Comparison of ENCODE assay signal across 9 mouse cellular contexts in genomic region chr2:33559752-33560151, GRCm38 (mm10).
DNase-seq lines count a peak whose midpoint lies in the region; ATAC-seq and TF ChIP-seq lines count a peak whose summit lies in the region.
"Had no signal": no experiment of that assay in that cellular context is flagged by ENCODE, and none has a peak within 500 bp of the region (broad histone marks: within the 10 kb centered on the region; RNA-seq: fewer than 3 reads in every experiment).

No protein-coding gene starts in this region.

- peak; percentile 16; the same call in 1 of the 2 replicates for ATAC-seq in hindbrain, embryonic 11.5 days (ENCODE audit: low FRiP score)
- ATAC-seq in hindbrain, embryonic 14.5 days (ENCODE audit: low FRiP score): no peak
- no peak for ATAC-seq in kidney, postnatal 0 days (replicated peaks; ENCODE audit: low FRiP score, low read depth)

- H3K4me2 ChIP-seq in hindbrain, embryonic 11.5 days (replicated peaks; ENCODE audit: low read depth, low read length): no peak overlapping the region
- H3K4me2 ChIP-seq in hindbrain, embryonic 14.5 days (replicated peaks): no peak overlapping the region
- peak overlapping the region; percentile 14; the same call in 1 of the 2 replicates for H3K4me2 ChIP-seq in kidney, postnatal 0 days (ENCODE audit: low read length)

- H3K9ac ChIP-seq in hindbrain, embryonic 11.5 days (ENCODE audit: low read depth, low read length): no peak overlapping the region
- H3K9ac ChIP-seq in hindbrain, embryonic 14.5 days: no peak overlapping the region
- H3K9ac ChIP-seq in kidney, postnatal 0 days (ENCODE audit: low read depth, low read length): no peak overlapping the region

- H3K9me3 ChIP-seq in hindbrain, embryonic 11.5 days (ENCODE audit: control insufficient read depth, low read length): no peaks in the 10 kb centered on the region
- no peaks in the 10 kb centered on the region for H3K9me3 ChIP-seq in hindbrain, embryonic 14.5 days (ENCODE audit: control insufficient read depth, low read length)
- H3K9me3 ChIP-seq in kidney, postnatal 0 days (replicated peaks; ENCODE audit: low read length): no peaks in the 10 kb centered on the region

- H3K27ac ChIP-seq in hindbrain, embryonic 11.5 days (ENCODE audit: low read depth, low read length): no peak overlapping the region
- no peak overlapping the region for H3K27ac ChIP-seq in hindbrain, embryonic 14.5 days
- H3K27ac ChIP-seq in kidney, postnatal 0 days: no peak overlapping the region
- no peak overlapping the region for H3K27ac ChIP-seq in spleen, adult 2 months (ENCODE audit: insufficient read depth, low read length)

- TF ChIP-seq CTCF in kidney, postnatal 0 days (IDR thresholded peaks at IDR 0.05; ENCODE audit: low read depth): peak; percentile 76
- peak; percentile 48 for TF ChIP-seq CTCF in lung, adult 2 months (IDR thresholded peaks at IDR 0.05; ENCODE audit: insufficient read depth, low read length)
- peak; percentile 34; the same call in 1 of the 2 replicates for TF ChIP-seq CTCF in spleen, adult 2 months (IDR thresholded peaks at IDR 0.05; ENCODE audit: extremely low read depth, insufficient read depth, insufficient read length, insufficient replicate concordance)

- no peaks in the 10 kb centered on the region for H3K36me3 ChIP-seq in hindbrain, embryonic 11.5 days (ENCODE audit: control insufficient read depth, insufficient read depth, low read length)
- H3K36me3 ChIP-seq in hindbrain, embryonic 14.5 days (replicated peaks; ENCODE audit: control insufficient read depth, insufficient read depth): no peaks in the 10 kb centered on the region
- H3K36me3 ChIP-seq in kidney, postnatal 0 days (ENCODE audit: insufficient read depth, low read length): no peaks in the 10 kb centered on the region
- no peaks in the 10 kb centered on the region for H3K36me3 ChIP-seq in spleen, adult 2 months (ENCODE audit: control insufficient read depth, insufficient read depth, low read length)

- H3K4me1 ChIP-seq in hindbrain, embryonic 11.5 days (replicated peaks; ENCODE audit: control insufficient read depth, insufficient read depth, low read length): 0 out of 2 replicates have a peak, but pooled peaks cover 2% of the 10 kb centered on the region
- 0 out of 2 replicates have a peak, but pooled peaks cover 7% of the 10 kb centered on the region for H3K4me1 ChIP-seq in hindbrain, embryonic 14.5 days (replicated peaks; ENCODE audit: control insufficient read depth, insufficient read depth, low read length)
- H3K4me1 ChIP-seq in kidney, postnatal 0 days (replicated peaks; ENCODE audit: insufficient read depth, low read length): no peaks in the 10 kb centered on the region
- H3K4me1 ChIP-seq in lung, adult 2 months (ENCODE audit: control insufficient read depth, insufficient read depth, low read length): no peaks in the 10 kb centered on the region
- H3K4me1 ChIP-seq in spleen, adult 2 months (ENCODE audit: control insufficient read depth, insufficient read depth, insufficient read length): no peaks in the 10 kb centered on the region

- TF ChIP-seq POLR2A in lung, adult 2 months (IDR thresholded peaks at IDR 0.05; ENCODE audit: borderline replicate concordance, extremely low read depth, low read depth, low read length): no peak
- no peak for TF ChIP-seq POLR2A in spleen, adult 2 months (IDR thresholded peaks at IDR 0.05; ENCODE audit: low read depth, low read length)

- 7% methylated on average over 6 of the region's 6 CpGs for WGBS in hindbrain, embryonic 11.5 days
- WGBS in hindbrain, embryonic 14.5 days: 8% methylated on average over 6 of the region's 6 CpGs
- WGBS in kidney, postnatal 0 days: 9% methylated on average over 6 of the region's 6 CpGs
- WGBS in lung, adult 2 months: 6% methylated on average over 6 of the region's 6 CpGs
- 6% methylated on average over 6 of the region's 6 CpGs for WGBS in spleen, adult 2 months

- H3K4me3 ChIP-seq in hindbrain, embryonic 11.5 days (ENCODE audit: low read depth, low read length): no peak overlapping the region
- no peak overlapping the region for H3K4me3 ChIP-seq in hindbrain, embryonic 14.5 days (replicated peaks; ENCODE audit: low read length)
- H3K4me3 ChIP-seq in kidney, postnatal 0 days (replicated peaks; ENCODE audit: low read depth, low read length): no peak overlapping the region
- no peak overlapping the region for H3K4me3 ChIP-seq in lung, adult 2 months (replicated peaks; ENCODE audit: extremely low read depth, low read depth, low read length)
- no peak overlapping the region for H3K4me3 ChIP-seq in spleen, adult 2 months (ENCODE audit: extremely low read depth, insufficient read depth, insufficient read length)
- H3K4me3 ChIP-seq: myocyte had no signal

- H3K27me3 ChIP-seq in hindbrain, embryonic 11.5 days (ENCODE audit: control insufficient read depth, insufficient read depth, low read length): no peaks in the 10 kb centered on the region; the same call in 1 of the 2 replicates
- H3K27me3 ChIP-seq in hindbrain, embryonic 14.5 days (ENCODE audit: control insufficient read depth, insufficient read depth, low read length): no peaks in the 10 kb centered on the region; the same call in 1 of the 2 replicates
- H3K27me3 ChIP-seq in kidney, postnatal 0 days (ENCODE audit: insufficient read depth, low read length): no peaks in the 10 kb centered on the region
- H3K27me3 ChIP-seq in spleen, adult 2 months (ENCODE audit: control insufficient read depth, insufficient read depth, low read length): no peaks in the 10 kb centered on the region

- peak; percentile 80 for DNase-seq in hindbrain, embryonic 11.5 days (ENCODE audit: low spot score)
- no peak for DNase-seq in hindbrain, embryonic 14.5 days (ENCODE audit: low spot score)
- peak; percentile 74 for DNase-seq in R1 (ENCODE audit: low read depth, low spot score)
- peak; percentile 72 for DNase-seq in embryo, embryonic 11 days
- DNase-seq in kidney, postnatal 0 days (ENCODE audit: low spot score): peak; percentile 76
- peak; percentile 26 for DNase-seq in lung, adult 2 months
- DNase-seq in spleen, adult 2 months (ENCODE audit: low read depth in 1 of 2, low spot score in 2 of 2): peak in 1 of 2 experiments; percentile 11
- DNase-seq in adipocyte (ENCODE audit: low spot score): no peak

Comparison
In these comparisons a context has a peak if more than half of its experiments do, and no peak if none do; other contexts are left out.
1. DNase-seq: peak in hindbrain, embryonic 11.5 days (single experiment), R1 (single experiment), embryo, embryonic 11 days (single experiment), kidney, postnatal 0 days (single experiment) and lung, adult 2 months (single experiment); none in hindbrain, embryonic 14.5 days (single experiment) and adipocyte (single experiment).
2. Peak in every context shown above with its lines, with median percentiles within 50 percentile points of each other: CTCF ChIP-seq.